In the genomic region with DNA sequence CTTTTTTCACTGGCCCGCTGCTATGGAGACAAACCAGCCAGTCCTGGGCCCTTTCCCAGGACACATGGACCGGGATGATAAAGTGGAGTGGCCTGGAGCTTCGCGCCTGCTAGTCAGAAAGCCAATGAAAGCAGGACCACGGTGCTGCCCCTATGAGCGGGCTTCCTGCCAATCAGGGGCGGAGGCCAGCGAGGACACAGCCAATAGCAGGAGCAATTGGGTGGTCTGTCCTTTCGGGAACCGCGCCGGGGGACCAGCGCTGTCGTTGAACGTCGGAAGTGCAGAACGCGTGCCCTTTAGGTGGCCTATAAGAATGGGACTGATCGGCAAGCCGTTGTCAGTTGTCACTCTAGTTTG, we compare ENCODE assay signal across 8 mouse cellular contexts. TPM values are rescaled to one million over a fixed set of nuclear protein-coding genes. Genes with fewer than 3 reads are reported as not detected.
DNase-seq lines count a peak whose midpoint lies in the region; ATAC-seq lines count a peak whose summit lies in the region.

No protein-coding gene starts in this region.

- H3K4me1 ChIP-seq in hindbrain, embryonic 13.5 days (replicated peaks) = peaks cover 31% of the 10 kb centered on the region

- peak overlapping the region; percentile 90 for H3K27ac ChIP-seq in hindbrain, embryonic 13.5 days

- H3K27me3 ChIP-seq in hindbrain, embryonic 13.5 days = no peaks in the 10 kb centered on the region

- peaks cover 12% of the 10 kb centered on the region for H3K36me3 ChIP-seq in hindbrain, embryonic 13.5 days

- H3K4me3 ChIP-seq in hindbrain, embryonic 13.5 days = peak overlapping the region; percentile 67

- peak overlapping the region; percentile 79 for H3K4me2 ChIP-seq in hindbrain, embryonic 13.5 days

- DNase-seq in MEL-GATA-1-ER (ENCODE audit: extremely low read depth, low read depth) = peak; percentile 75
- peak; percentile 89 for DNase-seq in cerebellum, adult 9-11 months
- DNase-seq in left cerebral cortex, postnatal 10 days (ENCODE audit: extremely low spot score in 1 of 2, low spot score in 2 of 2) = peak; percentile 84 to 94
- DNase-seq in lung, postnatal 4 days = peak; percentile 77 to 88
- DNase-seq in right cerebral cortex, adult 18-20 months = peak; percentile 75
- DNase-seq in T-cell, adult 2 months (ENCODE audit: low spot score) = no peak

- peak overlapping the region; percentile 65 for H3K9ac ChIP-seq in hindbrain, embryonic 13.5 days

- ATAC-seq in frontal cortex, adult (ENCODE audit: low TSS enrichment) = peak; percentile 6; the same call in 1 of the 2 replicates
- ATAC-seq in hindbrain, embryonic 13.5 days (ENCODE audit: low FRiP score) = peak; percentile 55

- no peaks in the 10 kb centered on the region for H3K9me3 ChIP-seq in hindbrain, embryonic 13.5 days

- intact Hi-C loops in left cerebral cortex, postnatal 10 days (cut with DNase I) = loop anchor here (5.0 kb wide), 2 partner anchors 102 to 117 kb away; partner anchors contain the start of genes Asl and Crcp

- 3% methylated on average over 20 of the region's 20 CpGs for WGBS in hindbrain, embryonic 13.5 days

RNA-seq across cellular contexts. Expression of gene Kctd7, which starts 0.7 kb away (rescaled TPM):
- 13.2 and 13.7 TPM in 2 replicates for polyA plus RNA-seq in hindbrain, embryonic 13.5 days (2015; fragmentation: Nextera tagmentation; extraction: Ambion mirVana)
- 10 to 100 TPM; 13.6 to 14.4 TPM for total RNA-seq in left cerebral cortex, postnatal 10 days (2021)

RNA-seq across cellular contexts. Expression of gene Rabgef1, which starts 27.6 kb away (rescaled TPM):
- 40.6 and 40.8 TPM in 2 replicates for polyA plus RNA-seq in hindbrain, embryonic 13.5 days (2015; fragmentation: Nextera tagmentation; extraction: Ambion mirVana)
- 10 to 100 TPM; 41.4 to 42.8 TPM for total RNA-seq in left cerebral cortex, postnatal 10 days (2021)
